Mouse (Mus musculus): ENCODE data around the gene Gdpd5. TPM values are rescaled to one million over a fixed set of nuclear protein-coding genes. Genes with fewer than 3 reads are reported as not detected.
"Not testable (repeated sequence)": the region's sequence is repeated elsewhere in the genome, so short reads cannot be mapped to it uniquely, and the experiment has no call there.

Gene Gdpd5
- polyA plus RNA-seq, 1 experiment from 2014 or later, result 3.1 TPM

- DNase-seq (ENCODE audit: low spot score), result peak; percentile 51
Observed at GRCm38 (mm10) chr7:99365069-99365468, 16.1 kb upstream of the Gdpd5 start.

GRCm38 (mm10) chr7:99366716-99367115, 14.5 kb upstream of the Gdpd5 start:
- DNase-seq (ENCODE audit: low spot score), result no peak

DNA sequence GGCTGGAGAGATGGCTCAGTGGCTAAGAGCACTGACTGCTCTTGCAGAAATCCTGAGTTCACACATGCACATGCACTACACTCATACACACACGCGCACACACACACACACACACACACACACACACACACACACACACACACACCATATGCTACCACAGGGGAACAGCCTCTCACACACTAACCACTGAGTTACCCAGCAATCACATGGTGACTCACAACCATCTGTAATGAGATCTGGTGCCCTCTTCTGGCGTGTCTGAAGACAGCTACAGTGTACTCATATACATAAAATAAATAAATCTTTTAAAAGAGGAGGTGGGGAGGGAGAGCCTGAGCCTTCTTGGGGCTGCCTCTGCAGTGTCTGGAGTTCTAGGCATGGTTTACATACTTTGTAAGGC, 6.9 kb upstream of the Gdpd5 start:
- not testable (repeated sequence) for DNase-seq (ENCODE audit: low spot score)

GRCm38 (mm10) chr7:99375455-99375854, 5.8 kb upstream of the Gdpd5 start:
- DNase-seq (ENCODE audit: low spot score), result peak; percentile 75

DNA sequence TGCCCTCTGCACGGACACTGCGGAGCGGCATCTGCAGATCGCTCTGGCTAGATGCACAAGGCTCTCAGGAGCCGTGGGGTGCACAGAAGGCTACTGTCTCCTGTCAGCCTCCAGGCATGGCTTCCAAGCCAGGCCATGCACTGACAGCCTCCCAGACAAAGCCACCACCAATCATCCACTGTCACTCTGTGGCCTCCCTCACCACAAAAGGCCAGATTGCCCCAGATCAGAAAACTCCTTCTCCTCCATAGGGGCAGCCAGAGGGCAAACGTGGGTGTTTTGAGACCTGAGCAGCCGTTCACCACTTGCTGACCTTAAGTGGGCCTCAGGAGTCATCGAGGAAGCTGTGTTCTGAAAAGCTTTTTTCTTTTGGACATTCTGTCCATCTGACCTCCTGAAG, 2.3 kb upstream of the Gdpd5 start:
- DNase-seq (ENCODE audit: low spot score), result no peak

GRCm38 (mm10) chr7:99380491-99381213, 562 bp upstream of the Gdpd5 start:
- DNase-seq (ENCODE audit: low spot score), result peak; percentile 35

GRCm38 (mm10) chr7:99382088-99383000, 1.1 kb downstream of the Gdpd5 start:
- DNase-seq (ENCODE audit: low spot score), result no peak

DNA sequence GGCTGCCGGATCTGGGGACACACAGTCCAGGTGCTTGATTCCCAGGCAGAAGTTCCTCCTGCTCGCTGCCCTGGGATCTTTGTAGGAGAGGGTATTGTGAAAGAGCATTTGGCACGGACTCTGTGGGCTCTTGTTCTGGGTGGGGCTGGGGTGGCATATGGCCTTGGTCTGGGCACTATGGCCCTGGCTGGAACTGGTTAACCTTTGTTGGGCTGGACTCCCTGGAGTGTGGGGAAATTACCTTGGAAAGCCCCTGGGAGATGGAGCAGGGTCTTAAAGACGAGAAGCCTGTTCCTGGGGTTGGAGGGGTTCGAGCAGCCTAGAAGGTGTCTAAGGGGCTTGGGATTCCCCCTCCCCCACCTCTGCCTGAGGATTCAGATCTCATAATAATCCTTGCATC, 2.0 kb downstream of the Gdpd5 start:
- DNase-seq (ENCODE audit: low spot score), result no peak

DNA sequence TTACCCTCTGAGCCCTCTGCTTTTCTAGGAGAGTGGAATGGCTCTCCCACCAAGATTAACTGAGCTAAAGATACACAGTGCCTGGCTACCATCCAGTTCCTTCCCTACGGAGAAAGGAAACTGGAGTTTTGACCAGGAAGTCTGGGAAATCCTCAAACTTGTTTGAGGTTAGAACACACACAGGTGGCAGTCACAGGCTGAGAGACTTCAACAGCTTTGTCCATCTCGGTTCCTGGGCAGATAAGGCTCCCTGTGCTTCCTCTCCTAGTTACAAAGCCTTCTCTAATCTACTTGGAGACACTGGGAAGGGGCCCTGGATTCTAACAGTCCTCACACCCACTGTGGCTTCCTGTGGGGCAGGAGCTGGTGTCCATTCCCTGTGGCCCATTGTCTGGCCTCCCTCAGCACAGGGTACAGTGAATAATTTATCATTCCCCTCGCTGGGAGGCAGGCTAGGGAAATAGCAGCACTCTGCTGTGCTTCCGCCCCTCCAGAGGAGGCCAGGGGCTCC, 2.9 kb downstream of the Gdpd5 start:
- DNase-seq (ENCODE audit: low spot score), result no peak

GRCm38 (mm10) chr7:99386030-99386429, 4.8 kb downstream of the Gdpd5 start:
- DNase-seq (ENCODE audit: low spot score), result no peak

DNA sequence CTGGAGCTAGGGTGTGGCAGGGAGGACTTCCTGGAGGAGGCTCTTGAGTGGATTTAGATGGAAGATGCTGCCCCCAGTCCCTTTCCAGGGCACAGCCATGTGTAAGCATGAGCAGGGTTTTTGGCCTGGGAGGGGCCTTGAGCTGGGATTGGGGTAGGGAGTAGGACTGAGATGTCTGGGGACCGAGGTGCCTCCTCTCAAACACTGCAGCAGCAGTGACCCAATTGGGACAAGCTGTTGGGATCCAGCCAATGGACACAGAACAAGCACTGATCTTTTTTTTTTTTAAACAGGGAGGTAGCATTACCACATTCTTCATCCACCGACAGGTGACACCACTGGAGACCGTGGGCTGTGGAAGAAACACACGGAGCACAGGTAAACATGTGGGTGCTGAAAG, 5.6 kb downstream of the Gdpd5 start:
- DNase-seq (ENCODE audit: low spot score), result no peak

GRCm38 (mm10) chr7:99387356-99387755, 6.1 kb downstream of the Gdpd5 start:
- no peak for DNase-seq (ENCODE audit: low spot score)

GRCm38 (mm10) chr7:99390559-99390958, 9.3 kb downstream of the Gdpd5 start:
- no peak for DNase-seq (ENCODE audit: low spot score)

- DNase-seq (ENCODE audit: low spot score), result no peak
Observed at GRCm38 (mm10) chr7:99392696-99393095, 11.5 kb downstream of the Gdpd5 start.

DNA sequence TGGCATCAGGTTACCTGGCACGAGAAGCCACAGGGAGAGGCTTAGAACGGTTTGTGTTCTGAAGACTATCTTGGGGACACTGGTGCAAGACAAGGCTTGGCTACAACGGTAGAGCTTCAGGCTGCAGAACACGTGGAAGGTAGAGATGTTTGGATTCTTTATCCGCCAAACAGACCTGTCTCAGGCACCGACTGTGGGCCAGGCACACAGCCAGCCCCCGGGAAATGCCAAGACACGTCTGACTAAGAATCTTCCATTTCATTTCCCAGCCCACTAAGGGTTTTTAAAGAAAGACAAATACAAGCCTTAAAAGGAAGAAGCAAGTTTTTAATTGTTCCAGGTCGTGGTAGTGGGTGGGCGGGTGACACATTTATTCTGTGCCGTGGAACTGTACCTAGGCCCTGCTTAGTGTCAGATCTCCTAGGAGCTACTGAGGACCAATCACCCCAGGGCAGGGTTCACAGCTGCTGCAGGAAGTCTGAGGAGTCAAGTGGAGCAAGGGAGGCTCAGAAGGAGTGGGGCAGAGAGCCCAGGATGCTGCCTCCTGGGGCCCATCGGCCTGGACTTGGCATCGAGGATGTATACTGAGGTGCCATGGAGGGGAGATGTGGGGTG, 12.6 kb downstream of the Gdpd5 start:
- DNase-seq (ENCODE audit: low spot score), result no peak

- no peak for DNase-seq (ENCODE audit: low spot score)
Observed at GRCm38 (mm10) chr7:99395385-99395784, 14.2 kb downstream of the Gdpd5 start.

GRCm38 (mm10) chr7:99395908-99396616, 14.8 kb downstream of the Gdpd5 start:
- DNase-seq (ENCODE audit: low spot score), result no peak

- no peak for DNase-seq (ENCODE audit: low spot score)
Observed at GRCm38 (mm10) chr7:99396994-99397659, 15.9 kb downstream of the Gdpd5 start.

GRCm38 (mm10) chr7:99401373-99401772, 20.2 kb downstream of the Gdpd5 start:
- no peak for DNase-seq (ENCODE audit: low spot score)

DNA sequence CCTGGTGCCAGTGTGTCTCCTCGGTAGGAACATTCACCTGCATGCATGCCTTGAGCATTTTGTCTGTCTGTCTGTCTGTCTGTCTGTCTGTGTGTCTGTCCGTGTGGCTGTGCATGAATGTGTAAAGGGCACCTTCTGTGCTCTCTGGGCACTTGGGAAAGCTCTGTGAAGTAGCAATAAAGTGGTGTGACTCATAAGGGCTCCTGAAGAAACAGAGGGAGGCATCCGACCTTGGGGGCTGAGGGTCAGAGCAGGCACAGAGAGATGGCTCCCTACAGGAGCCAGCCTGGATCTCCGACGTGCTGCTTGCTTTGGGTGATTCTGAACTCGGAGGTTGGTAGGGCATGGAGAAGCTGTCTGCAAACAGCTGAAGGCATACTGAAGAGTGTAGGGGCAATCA, 21.3 kb downstream of the Gdpd5 start:
- DNase-seq (ENCODE audit: low spot score), result no peak

DNA sequence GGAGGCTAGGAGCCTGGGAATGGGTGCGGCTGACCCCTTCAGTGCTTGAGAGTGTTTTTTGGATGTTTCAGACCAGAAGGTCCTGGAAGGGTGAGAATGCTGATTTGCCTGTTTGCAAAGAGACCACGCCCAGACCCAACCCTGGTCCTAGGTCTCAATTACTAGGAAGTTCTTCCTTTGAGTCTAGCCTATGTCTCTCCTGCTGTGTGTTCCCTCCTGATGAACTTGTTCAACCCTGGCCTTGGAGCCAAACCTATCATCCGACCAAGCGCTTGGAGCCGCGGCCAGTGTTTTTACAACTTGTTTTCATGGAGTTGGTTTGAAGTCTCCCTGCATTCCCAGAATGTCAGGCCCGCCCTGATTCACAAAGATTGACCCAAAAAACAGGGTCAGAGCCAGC, 22.0 kb downstream of the Gdpd5 start:
- DNase-seq (ENCODE audit: low spot score), result no peak
